In the genomic region with DNA sequence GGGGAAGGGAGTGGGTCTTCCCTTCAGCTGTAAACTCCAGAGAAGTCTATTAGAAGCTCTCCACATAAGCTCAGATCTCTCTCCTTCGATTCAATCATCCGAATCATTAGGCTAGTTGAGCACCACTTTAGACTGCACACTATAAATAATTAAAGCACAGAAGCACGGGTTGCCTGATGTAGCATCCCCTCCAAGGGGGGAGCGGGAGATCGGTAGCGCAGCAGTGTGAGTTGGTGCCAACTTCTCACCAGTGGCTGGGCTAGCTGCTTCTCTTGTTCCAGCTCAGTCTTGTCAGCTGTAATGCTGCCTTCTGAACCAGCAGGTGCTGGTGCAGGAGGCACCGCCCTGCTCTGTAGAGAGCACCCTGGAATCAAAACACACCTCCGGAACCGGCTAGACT, we compare ENCODE assay signal across 26 mouse cellular contexts.
DNase-seq lines count a peak whose midpoint lies in the region; ATAC-seq and TF ChIP-seq lines count a peak whose summit lies in the region.
"Had no signal": no experiment of that assay in that cellular context is flagged by ENCODE, and none has a peak within 500 bp of the region (broad histone marks: within the 10 kb centered on the region; RNA-seq: fewer than 3 reads in every experiment).

No protein-coding gene starts in this region.

- no peak overlapping the region for H3K4me3 ChIP-seq in forebrain, embryonic 15.5 days
- no peak overlapping the region for H3K4me3 ChIP-seq in forebrain, embryonic 10.5 days
- H3K4me3 ChIP-seq in midbrain, embryonic 13.5 days (replicated peaks), result no peak overlapping the region
- H3K4me3 ChIP-seq in midbrain, embryonic 11.5 days (ENCODE audit: low read depth, low read length), result no peak overlapping the region
- H3K4me3 ChIP-seq in midbrain, postnatal 0 days (ENCODE audit: low read depth, low read length), result no peak overlapping the region
- no peak overlapping the region for H3K4me3 ChIP-seq in liver, embryonic 12.5 days
- H3K4me3 ChIP-seq: embryonic facial prominence, embryonic 15.5 days; myocyte had no signal

- no peak overlapping the region for H3K27ac ChIP-seq in forebrain, embryonic 15.5 days (replicated peaks)
- H3K27ac ChIP-seq in forebrain, embryonic 10.5 days, result no peak overlapping the region
- H3K27ac ChIP-seq in midbrain, embryonic 13.5 days, result no peak overlapping the region
- no peak overlapping the region for H3K27ac ChIP-seq in midbrain, embryonic 11.5 days (ENCODE audit: low read depth, low read length)
- H3K27ac ChIP-seq in midbrain, postnatal 0 days (ENCODE audit: low read depth, low read length), result no peak overlapping the region
- H3K27ac ChIP-seq in liver, embryonic 12.5 days, result no peak overlapping the region
- H3K27ac ChIP-seq: embryonic facial prominence, embryonic 15.5 days; macrophage had no signal

- TF ChIP-seq CTCF in midbrain, postnatal 0 days (IDR thresholded peaks at IDR 0.05), result no peak

- WGBS in forebrain, embryonic 15.5 days, result 64% methylated on average over 9 of the region's 9 CpGs
- WGBS in forebrain, embryonic 10.5 days, result 90% methylated on average over 9 of the region's 9 CpGs
- 81% methylated on average over 9 of the region's 9 CpGs for WGBS in midbrain, embryonic 13.5 days
- 87% methylated on average over 9 of the region's 9 CpGs for WGBS in midbrain, embryonic 11.5 days
- WGBS in midbrain, postnatal 0 days, result 63% methylated on average over 9 of the region's 9 CpGs
- 73% methylated on average over 9 of the region's 9 CpGs for whole genome bisulfite sequencing in liver, embryonic 12.5 days (ENCODE audit: insufficient replicate concordance)

- no peaks in the 10 kb centered on the region for H3K27me3 ChIP-seq in forebrain, embryonic 15.5 days
- H3K27me3 ChIP-seq in forebrain, embryonic 10.5 days (ENCODE audit: poor library complexity, severe bottlenecking), result no peaks in the 10 kb centered on the region
- H3K27me3 ChIP-seq in midbrain, embryonic 13.5 days, result no peaks in the 10 kb centered on the region
- H3K27me3 ChIP-seq in midbrain, embryonic 11.5 days (ENCODE audit: control insufficient read depth, insufficient read depth, low read length), result no peaks in the 10 kb centered on the region
- H3K27me3 ChIP-seq in midbrain, postnatal 0 days (ENCODE audit: insufficient read depth, low read length), result no peaks in the 10 kb centered on the region
- no peaks in the 10 kb centered on the region for H3K27me3 ChIP-seq in liver, embryonic 12.5 days (replicated peaks)
- H3K27me3 ChIP-seq: embryonic facial prominence, embryonic 15.5 days had no signal

- H3K4me2 ChIP-seq in forebrain, embryonic 15.5 days (replicated peaks), result no peak overlapping the region
- no peak overlapping the region for H3K4me2 ChIP-seq in midbrain, embryonic 13.5 days (replicated peaks)
- no peak overlapping the region for H3K4me2 ChIP-seq in midbrain, embryonic 11.5 days
- no peak overlapping the region for H3K4me2 ChIP-seq in midbrain, postnatal 0 days (ENCODE audit: low read depth, low read length, poor library complexity, severe bottlenecking)
- H3K4me2 ChIP-seq in liver, embryonic 12.5 days, result no peak overlapping the region
- H3K4me2 ChIP-seq: embryonic facial prominence, embryonic 15.5 days; heart, embryonic 11.5 days had no signal

- H3K36me3 ChIP-seq in forebrain, embryonic 15.5 days, result no peaks in the 10 kb centered on the region
- no peaks in the 10 kb centered on the region for H3K36me3 ChIP-seq in forebrain, embryonic 10.5 days (replicated peaks)
- H3K36me3 ChIP-seq in midbrain, embryonic 13.5 days, result no peaks in the 10 kb centered on the region
- H3K36me3 ChIP-seq in midbrain, embryonic 11.5 days (ENCODE audit: control insufficient read depth, insufficient read depth, low read length), result no peaks in the 10 kb centered on the region
- H3K36me3 ChIP-seq in midbrain, postnatal 0 days (ENCODE audit: insufficient read depth, low read length), result no peaks in the 10 kb centered on the region
- no peaks in the 10 kb centered on the region for H3K36me3 ChIP-seq in liver, embryonic 12.5 days
- H3K36me3 ChIP-seq: embryonic facial prominence, embryonic 15.5 days; G1E had no signal

- peak; percentile 35; the same call in 1 of the 2 replicates for ATAC-seq in forebrain, embryonic 15.5 days (replicated peaks)
- 0 out of 2 replicates have a peak, but pooled peaks have one; percentile 20 for ATAC-seq in midbrain, embryonic 13.5 days
- ATAC-seq in midbrain, embryonic 11.5 days (ENCODE audit: low FRiP score), result no peak
- 0 out of 2 replicates have a peak, but pooled peaks have one; percentile 13 for ATAC-seq in midbrain, postnatal 0 days (ENCODE audit: low FRiP score)
- ATAC-seq in liver, embryonic 12.5 days, result no peak
- ATAC-seq: liver, postnatal 0 days; lung, postnatal 0 days; Patski had no signal

- no peaks in the 10 kb centered on the region for H3K9me3 ChIP-seq in forebrain, embryonic 15.5 days
- H3K9me3 ChIP-seq in forebrain, embryonic 10.5 days, result no peaks in the 10 kb centered on the region
- no peaks in the 10 kb centered on the region for H3K9me3 ChIP-seq in midbrain, embryonic 13.5 days
- H3K9me3 ChIP-seq in midbrain, embryonic 11.5 days (ENCODE audit: control insufficient read depth, low read length), result no peaks in the 10 kb centered on the region
- H3K9me3 ChIP-seq in midbrain, postnatal 0 days (ENCODE audit: low read length), result no peaks in the 10 kb centered on the region
- H3K9me3 ChIP-seq in liver, embryonic 12.5 days (replicated peaks), result no peaks in the 10 kb centered on the region
- H3K9me3 ChIP-seq: embryonic facial prominence, embryonic 15.5 days; G1E had no signal

- H3K4me1 ChIP-seq in forebrain, embryonic 15.5 days, result no peaks in the 10 kb centered on the region
- no peaks in the 10 kb centered on the region for H3K4me1 ChIP-seq in forebrain, embryonic 10.5 days
- no peaks in the 10 kb centered on the region for H3K4me1 ChIP-seq in midbrain, embryonic 13.5 days (replicated peaks)
- H3K4me1 ChIP-seq in midbrain, embryonic 11.5 days (ENCODE audit: control insufficient read depth, insufficient read depth, low read length), result no peaks in the 10 kb centered on the region
- H3K4me1 ChIP-seq in midbrain, postnatal 0 days (ENCODE audit: insufficient read depth, low read length), result no peaks in the 10 kb centered on the region
- H3K4me1 ChIP-seq in liver, embryonic 12.5 days, result no peaks in the 10 kb centered on the region
- H3K4me1 ChIP-seq: embryonic facial prominence, embryonic 15.5 days had no signal

- no peak for DNase-seq in forebrain, embryonic 10.5 days (ENCODE audit: extremely low spot score, low spot score)
- DNase-seq in midbrain, embryonic 11.5 days (ENCODE audit: low spot score, missing footprints), result no peak
- no peak for DNase-seq in midbrain, postnatal 0 days (ENCODE audit: low spot score)
- DNase-seq in retina, postnatal 1 day, result peak; percentile 21
- DNase-seq: adrenal gland, postnatal 36 days; B cell, adult 2 months; cerebellum, adult 11-12 months; cerebellum, postnatal 25 days; gastrocnemius, postnatal 14 days; heart, adult 11 months; kidney, adult 2 months; kidney, postnatal 10 days; left cerebral cortex, postnatal 4 days; liver, postnatal 0 days; right cerebral cortex, postnatal 25 days; spleen, adult 18-20 months had no signal

- no peak overlapping the region for H3K9ac ChIP-seq in forebrain, embryonic 15.5 days (replicated peaks)
- H3K9ac ChIP-seq in midbrain, embryonic 13.5 days (replicated peaks), result no peak overlapping the region
- no peak overlapping the region for H3K9ac ChIP-seq in midbrain, embryonic 11.5 days (ENCODE audit: low read length)
- no peak overlapping the region for H3K9ac ChIP-seq in midbrain, postnatal 0 days (replicated peaks; ENCODE audit: low read length, poor library complexity, severe bottlenecking)
- H3K9ac ChIP-seq in liver, embryonic 12.5 days, result no peak overlapping the region
- H3K9ac ChIP-seq: embryonic facial prominence, embryonic 15.5 days; liver, postnatal 0 days had no signal

Comparison
In these comparisons a context has a peak if more than half of its experiments do, and no peak if none do; other contexts are left out.
1. ATAC-seq: peak in forebrain, embryonic 15.5 days (single experiment), midbrain, embryonic 13.5 days (single experiment) and midbrain, postnatal 0 days (single experiment); none in midbrain, embryonic 11.5 days (single experiment) and liver, embryonic 12.5 days (single experiment).